ENCODE assay signal across 27 mouse cellular contexts in genomic region chr13:37815001-37815400, GRCm38 (mm10).
"Had no signal": no experiment of that assay in that cellular context is flagged by ENCODE, and none has a peak within 500 bp of the region (broad histone marks: within the 10 kb centered on the region; RNA-seq: fewer than 3 reads in every experiment).

No protein-coding gene starts in this region.

- H3K27me3 ChIP-seq: heart, embryonic 13.5 days; heart, embryonic 15.5 days; hindbrain, embryonic 12.5 days; intestine, embryonic 15.5 days; limb, embryonic 12.5 days had no signal

- H3K9me3 ChIP-seq: heart, embryonic 13.5 days; heart, embryonic 15.5 days; hindbrain, embryonic 10.5 days; hindbrain, embryonic 12.5 days; intestine, embryonic 15.5 days; limb, embryonic 10.5 days; limb, embryonic 12.5 days had no signal

- DNase-seq: gastrocnemius, adult 2 months; gastrocnemius, postnatal 10 days; gastrocnemius, postnatal 25 days; heart, adult 2 months; heart, postnatal 14 days; heart, postnatal 4 days; kidney, adult 18-20 months; kidney, adult 8-10 months; kidney, postnatal 10 days; kidney, postnatal 25 days; kidney, postnatal 4 days; liver had no signal

- H3K36me3 ChIP-seq: heart, embryonic 13.5 days; heart, embryonic 15.5 days; hindbrain, embryonic 10.5 days; hindbrain, embryonic 12.5 days; intestine, embryonic 15.5 days; limb, embryonic 10.5 days; limb, embryonic 12.5 days had no signal

- H3K4me1 ChIP-seq: heart, embryonic 15.5 days; hindbrain, embryonic 12.5 days; intestine, embryonic 15.5 days; limb, embryonic 10.5 days; limb, embryonic 12.5 days had no signal

- ATAC-seq: hindbrain, embryonic 16.5 days; inflammation-experienced regulatory T-cells, adult 6 months; intestine, embryonic 15.5 days; intestine, postnatal 0 days had no signal

- H3K4me3 ChIP-seq: gastrocnemius, adult 2 months; heart, adult 2 months; heart, embryonic 13.5 days; heart, embryonic 15.5 days; hindbrain, embryonic 10.5 days; hindbrain, embryonic 12.5 days; intestine, embryonic 15.5 days; layer of hippocampus, adult 2 months; left cerebral cortex, adult 2 months; limb, embryonic 10.5 days; limb, embryonic 12.5 days had no signal

- H3K27ac ChIP-seq: gastrocnemius, adult 2 months; heart, adult 2 months; heart, embryonic 13.5 days; heart, embryonic 15.5 days; hindbrain, embryonic 10.5 days; hindbrain, embryonic 12.5 days; hindbrain, embryonic 14.5 days; intestine, embryonic 15.5 days; layer of hippocampus, adult 2 months; left cerebral cortex, adult 2 months; limb, embryonic 10.5 days; limb, embryonic 12.5 days; liver, embryonic 14.5 days had no signal

- H3K4me2 ChIP-seq: heart, embryonic 11.5 days; heart, embryonic 13.5 days; heart, embryonic 15.5 days; hindbrain, embryonic 12.5 days; hindbrain, embryonic 14.5 days; intestine, embryonic 15.5 days; limb, embryonic 12.5 days had no signal

- H3K9ac ChIP-seq: heart, embryonic 13.5 days; heart, embryonic 15.5 days; hindbrain, embryonic 12.5 days; hindbrain, embryonic 14.5 days; intestine, embryonic 15.5 days; limb, embryonic 12.5 days; liver, embryonic 14.5 days had no signal
